Mouse (Mus musculus): ENCODE data around the gene Gm6760.

Gene Gm6760

DNA sequence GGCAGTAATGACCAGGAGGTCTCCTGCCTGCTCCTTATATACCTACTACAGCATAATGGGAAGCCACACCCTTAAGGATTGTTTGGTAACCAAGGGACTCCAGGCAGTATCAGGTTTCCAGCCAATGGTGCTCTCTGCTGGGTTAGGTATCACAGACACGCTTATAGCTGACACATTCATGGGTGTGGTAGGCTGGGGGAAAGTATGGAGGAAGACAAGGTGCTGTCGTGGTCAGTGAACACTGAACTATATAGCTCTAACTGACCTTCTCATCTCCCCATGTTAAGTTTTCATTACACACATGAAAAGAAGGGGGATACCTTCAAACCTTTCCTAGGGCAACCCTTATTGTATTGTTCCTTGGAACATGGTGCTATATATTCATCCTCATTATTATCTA, at the start of gene Gm6760:
Gm6760 (minus strand) TSS at position 101 of the 400 bp plus-strand sequence.
- DNase-seq = no peak

DNA sequence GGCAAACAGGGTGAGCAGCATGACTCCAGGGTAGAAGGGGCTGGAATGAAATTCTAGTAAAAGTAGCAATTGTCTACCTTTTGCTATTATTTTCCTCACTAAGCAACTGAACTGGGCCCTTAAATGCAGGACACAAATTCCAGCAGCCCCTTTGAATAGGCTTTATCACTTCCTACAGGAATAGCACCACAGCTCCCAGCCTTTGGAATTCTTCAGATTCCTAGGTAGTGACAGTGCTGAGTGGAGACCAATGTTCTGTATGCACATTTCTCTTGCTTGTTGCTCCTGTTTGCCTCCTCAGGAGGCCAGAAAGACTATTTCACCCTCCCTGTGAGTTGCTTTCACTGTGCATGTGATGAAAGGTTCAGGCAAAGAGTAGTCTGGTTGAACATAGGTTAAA, 29.2 kb upstream of the Gm6760 start:
- no peak for DNase-seq

DNA sequence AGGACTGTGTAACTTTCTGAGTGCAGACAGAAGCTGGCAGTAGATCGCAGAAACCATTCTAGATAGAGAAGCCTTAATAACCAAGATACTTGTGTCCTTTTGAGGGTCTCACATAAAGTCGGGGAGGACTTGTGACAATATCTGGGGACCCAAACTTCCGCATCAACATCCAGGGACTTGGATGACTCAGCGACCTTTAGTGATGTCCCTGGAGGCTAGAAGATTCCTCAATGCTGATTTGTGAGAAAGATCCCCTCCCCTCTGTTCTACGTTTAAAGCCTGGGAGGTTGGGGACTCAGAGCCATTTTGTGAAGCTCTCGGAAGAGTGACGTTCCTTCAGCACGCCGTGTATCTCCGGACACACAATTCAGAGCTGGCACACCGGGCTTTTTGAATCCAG, 21.2 kb upstream of the Gm6760 start, which contains the start of gene 3830417A13Rik:
3830417A13Rik (plus strand) TSS at position 301 of the 400 bp plus-strand sequence.
- DNase-seq = no peak
